Mouse (Mus musculus): Measurements from ENCODE around the gene Gm49342.
"Not testable (repeated sequence)": the region's sequence is repeated elsewhere in the genome, so short reads cannot be mapped to it uniquely, and the experiment has no call there.

The Gm49342 gene

DNA sequence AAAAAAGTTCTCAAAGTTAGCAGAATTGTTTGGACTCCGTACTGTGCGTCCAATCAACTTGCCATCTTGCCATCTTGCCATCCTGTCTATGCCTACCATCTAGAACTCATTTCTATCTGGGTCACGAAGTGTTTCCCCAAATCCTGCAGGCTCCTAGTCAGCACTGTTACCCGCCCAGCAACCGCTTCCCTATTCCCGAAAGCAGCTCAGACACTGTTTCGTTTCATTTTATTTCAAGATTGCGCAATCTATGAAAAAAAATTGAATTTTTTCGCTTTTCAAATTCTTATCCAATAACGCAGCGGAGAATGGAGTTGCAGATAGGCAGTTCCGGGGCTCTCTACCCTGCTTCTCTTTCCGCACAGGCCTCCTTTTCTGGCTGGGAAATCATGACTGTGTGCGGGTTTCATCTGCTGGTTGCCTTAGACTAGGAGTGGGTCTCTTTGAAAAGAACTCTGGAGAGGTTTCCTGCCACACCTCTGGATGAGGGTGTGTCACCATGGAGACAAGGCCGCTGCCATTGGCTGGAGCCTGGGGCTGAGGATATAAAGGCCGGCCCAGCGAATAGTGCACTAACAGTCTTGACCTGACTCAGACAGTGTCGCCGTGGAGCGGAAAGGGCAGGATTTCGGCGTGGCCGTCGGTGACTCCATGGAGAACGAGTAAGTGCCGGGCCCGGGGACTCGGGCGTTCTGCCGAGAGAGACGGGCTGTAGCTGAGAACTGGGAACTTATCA is at the start of gene Gm49342:
TSS of gene Gm49342 (plus strand) at position 586 of the 736 bp plus-strand sequence.
- in situ Hi-C loops (cut with MboI, MseI) = no loop called here

DNA sequence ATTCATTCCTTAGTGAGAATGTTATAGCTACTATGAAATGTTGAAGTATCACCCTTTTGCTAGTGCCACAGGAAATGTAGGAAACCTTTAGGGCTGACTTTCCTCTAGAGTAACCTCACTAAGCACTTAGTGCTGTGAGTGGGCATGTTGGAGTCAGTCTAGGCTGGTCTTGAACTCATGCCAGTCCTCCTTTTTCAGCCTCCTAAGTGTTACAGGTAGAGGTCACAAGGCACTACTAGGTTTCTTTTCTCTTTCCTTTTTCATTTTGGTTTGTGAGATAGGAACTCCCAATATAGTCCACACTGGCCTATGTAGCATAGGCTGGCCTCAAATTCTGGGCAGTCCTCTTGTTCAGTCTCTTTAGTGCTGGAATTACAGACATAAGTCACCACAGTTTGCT is 48.9 kb upstream of the Gm49342 start:
- in situ Hi-C loops (cut with MboI, MseI) = no loop called here

DNA sequence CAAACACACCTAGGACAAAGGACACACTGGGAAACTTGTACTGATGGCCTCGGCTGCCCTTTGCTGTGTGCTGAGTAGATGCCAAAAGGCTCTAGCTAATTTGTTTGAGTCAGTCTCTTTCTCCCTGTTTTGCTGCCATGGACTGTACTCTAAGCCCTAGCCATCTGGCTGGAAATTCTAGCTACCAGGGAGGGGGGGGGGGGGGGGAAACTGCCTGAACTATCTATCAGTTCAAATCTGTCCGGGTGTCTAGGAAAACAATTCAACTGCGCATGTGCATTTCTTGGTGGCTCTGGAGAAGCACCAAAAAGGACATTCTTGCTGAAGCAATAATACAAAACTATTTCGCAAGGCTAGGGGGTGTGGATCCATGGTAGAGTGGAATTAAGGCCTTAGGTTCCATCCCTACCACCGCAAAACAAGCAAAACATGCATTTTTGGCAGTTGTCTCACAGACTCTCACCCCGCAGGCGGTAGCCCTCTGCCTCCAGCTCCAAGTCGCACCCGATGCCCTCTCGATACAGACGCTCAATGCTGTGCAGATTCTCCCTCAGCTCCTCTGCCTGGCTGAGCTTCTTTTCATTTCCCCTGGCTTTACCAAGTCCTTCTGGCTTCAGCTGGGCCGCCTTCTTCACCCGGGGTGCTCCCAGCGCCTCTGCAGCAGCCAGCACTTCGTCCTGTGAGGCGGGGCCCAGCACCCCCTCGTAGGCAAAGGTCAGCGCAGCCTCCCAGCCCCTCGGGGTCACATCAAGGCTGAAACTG is 48.2 kb upstream of the Gm49342 start:
- in situ Hi-C loops (cut with MboI, MseI) = no loop called here

DNA sequence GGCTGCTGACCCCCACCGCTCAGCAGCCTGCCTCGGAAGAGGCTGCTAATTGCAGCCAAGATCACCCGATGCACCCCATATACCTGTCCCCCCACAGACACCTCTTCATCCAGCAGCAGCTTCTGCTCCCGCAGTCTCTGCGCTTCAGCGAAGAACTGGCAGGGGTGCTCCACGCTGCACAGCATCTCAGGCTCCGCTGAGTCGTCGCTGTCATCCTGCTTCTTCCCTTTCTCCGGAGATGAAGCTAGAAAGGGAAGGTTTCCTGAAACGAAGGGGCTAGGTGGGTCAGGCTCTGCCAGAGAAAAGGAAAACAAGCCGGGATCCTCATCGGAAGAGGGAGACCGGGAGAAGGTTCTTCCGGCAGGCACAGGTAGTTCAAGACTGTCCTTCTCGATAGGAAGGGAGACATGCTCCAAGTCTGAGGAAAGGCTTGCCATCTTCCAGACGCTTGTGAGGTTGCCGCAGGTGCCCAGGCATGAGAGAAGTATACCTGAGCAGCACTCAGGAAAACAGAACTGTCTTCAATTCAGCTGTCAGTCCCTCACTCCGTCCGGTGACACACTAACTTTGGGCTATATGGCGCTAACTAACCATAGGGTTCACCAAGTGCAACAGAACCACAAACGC is 47.5 kb upstream of the Gm49342 start:
- in situ Hi-C loops (cut with MboI, MseI) = no loop called here

DNA sequence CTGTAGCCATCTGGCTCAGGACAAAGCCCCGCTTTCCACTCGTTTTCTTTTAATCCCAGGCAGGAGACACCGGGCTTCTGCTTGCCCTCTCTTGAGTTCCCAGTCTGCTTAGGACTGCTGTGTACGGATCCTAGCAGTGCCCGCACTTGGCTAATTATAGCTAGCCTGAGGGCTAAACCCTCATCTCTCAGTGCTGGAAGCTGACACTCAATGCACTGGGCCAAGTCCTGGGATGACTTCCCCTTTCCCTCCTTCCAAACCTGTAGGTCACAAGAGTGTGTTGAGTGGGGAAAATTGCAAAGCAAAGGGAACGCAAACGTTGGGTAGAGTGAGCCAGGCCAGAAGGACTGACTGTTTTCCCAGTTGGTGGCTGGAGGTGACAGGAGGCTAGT is 46.9 kb upstream of the Gm49342 start, which contains the start of gene Klhl33:
TSS of gene Klhl33 (minus strand) at position 134 of the 392 bp plus-strand sequence.
- in situ Hi-C loops (cut with MboI, MseI) = no loop called here

DNA sequence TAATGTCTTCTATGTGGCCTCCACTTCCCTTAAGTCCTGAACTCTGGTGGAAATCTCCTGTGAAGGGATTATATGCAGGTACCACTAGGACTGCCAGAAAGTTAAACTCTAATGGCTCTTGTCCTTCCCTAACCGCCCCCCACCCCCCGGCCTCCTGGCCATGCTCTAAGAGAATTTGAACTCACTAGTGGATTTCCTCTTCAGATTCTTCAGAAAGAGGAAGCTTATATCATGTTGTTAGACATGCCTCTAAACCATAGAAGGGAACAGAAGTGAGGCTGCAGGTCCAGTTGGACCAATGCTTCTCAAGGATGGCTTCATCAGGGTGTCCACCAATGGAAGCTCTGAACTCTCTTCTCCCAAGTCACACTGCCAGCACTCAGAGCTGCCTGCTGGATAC is 46.3 kb upstream of the Gm49342 start:
- in situ Hi-C loops (cut with MboI, MseI) = not testable (repeated sequence)

DNA sequence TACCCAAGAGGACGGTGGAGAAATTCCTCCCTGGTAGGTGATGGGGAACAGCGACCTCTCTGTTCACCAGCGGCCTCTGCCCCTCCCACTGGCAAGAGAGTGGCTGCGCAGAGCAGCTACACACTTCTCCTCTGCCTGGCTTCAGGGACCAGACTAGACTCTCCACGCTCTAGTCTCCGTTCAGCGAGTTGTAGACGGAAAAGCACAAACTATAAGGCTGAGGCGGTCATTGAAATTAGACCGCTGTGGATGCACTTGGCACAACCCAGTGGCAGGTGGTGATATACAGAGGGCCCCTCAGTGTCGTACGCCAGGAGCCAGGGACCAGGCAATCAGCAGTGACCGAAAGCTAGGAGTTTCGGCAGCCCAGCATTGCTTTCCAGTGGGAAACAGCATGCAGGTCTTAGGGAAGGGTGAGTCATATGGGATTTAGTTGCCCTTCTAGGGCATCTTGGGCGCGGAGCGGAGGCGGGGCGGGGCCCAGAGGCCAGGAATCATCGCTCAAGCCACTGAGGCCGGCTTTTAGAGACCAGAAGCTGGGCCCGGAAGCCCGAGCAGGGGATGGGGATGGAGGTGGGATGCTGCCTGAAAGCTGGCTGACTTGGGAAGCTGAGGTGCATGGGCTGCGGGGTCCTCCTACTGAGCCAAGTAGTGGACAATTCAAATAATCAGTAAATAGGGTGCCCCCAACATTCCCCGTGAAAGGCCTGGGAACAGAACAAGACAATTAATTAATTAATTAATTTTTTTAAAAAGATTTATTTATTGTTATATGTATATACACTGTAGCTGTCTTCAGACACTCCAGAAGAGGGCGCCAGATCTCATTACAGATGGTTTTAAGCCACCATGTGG is 40.1 kb upstream of the Gm49342 start:
- in situ Hi-C loops (cut with MboI, MseI) = no loop called here

DNA sequence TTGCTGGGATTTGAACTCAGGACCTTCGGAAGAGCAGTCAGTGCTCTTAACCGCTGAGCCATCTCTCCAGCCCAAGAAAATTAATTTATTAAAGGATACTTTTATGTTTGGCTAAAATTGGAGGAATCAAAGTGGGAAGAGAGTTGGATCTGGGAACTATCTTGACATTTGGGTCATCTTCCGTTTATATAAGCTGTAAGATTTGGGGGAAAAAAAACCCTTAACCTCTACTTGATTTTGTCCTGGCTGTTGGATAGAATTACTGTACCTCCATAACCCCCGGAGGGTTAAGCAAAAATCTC is 39.5 kb upstream of the Gm49342 start:
- in situ Hi-C loops (cut with MboI, MseI) = no loop called here

DNA sequence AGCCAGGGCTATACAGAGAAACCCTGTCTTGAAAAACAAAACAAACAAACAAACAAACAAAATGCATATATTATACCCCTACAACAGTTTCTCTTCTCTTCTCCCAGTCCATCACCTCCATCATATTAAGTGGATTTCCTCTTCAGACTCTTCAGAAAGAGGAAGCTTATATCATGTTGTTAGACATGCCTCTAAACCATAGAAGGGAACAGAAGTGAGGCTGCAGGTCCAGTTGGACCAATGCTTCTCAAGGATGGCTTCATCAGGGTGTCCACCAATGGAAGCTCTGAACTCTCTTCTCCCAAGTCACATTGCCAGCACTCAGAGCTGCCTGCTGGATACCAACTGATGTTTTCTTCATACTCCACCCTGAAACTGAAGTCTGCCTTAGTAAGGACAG is 39.0 kb upstream of the Gm49342 start:
- in situ Hi-C loops (cut with MboI, MseI) = not testable (repeated sequence)

DNA sequence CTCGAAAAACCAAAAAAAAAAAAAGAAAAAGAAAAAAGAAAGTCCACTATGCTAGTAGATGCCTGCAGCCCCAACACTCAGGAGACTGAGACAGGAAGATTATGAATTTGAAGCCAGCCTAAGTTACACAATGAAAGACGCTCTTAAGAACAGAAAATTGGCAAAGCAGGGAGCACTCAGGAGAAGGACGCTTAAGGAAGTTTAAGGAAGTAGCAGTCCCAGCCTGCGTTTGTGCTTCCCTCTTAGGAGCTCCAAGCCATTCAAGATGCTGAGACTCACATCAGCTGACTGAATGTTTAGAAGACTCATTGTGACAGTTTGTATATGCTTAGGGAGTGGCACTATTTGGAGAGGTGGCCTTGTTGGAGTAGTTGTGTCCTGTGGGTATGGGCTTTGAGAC is 36.2 kb upstream of the Gm49342 start:
- in situ Hi-C loops (cut with MboI, MseI) = no loop called here

DNA sequence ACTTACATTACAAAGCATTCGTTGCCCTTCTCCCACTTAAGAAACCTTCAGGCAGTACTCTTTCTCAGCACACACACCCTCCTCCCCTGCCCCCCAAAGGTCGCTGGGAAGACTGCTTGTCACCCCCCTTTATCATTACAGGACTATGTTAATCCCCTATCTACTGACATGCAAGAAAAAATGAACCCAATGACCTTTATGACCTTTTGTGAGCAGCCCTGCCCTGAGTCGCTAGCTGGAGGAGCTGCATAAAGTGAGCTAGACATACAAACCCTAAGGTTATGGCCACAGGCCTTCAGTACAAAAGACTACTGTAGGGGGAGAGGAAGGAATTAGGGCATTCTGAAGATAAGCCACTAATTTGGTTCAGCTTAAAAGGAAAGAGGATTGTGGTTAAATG is 33.0 kb upstream of the Gm49342 start:
- in situ Hi-C loops (cut with MboI, MseI) = no loop called here

DNA sequence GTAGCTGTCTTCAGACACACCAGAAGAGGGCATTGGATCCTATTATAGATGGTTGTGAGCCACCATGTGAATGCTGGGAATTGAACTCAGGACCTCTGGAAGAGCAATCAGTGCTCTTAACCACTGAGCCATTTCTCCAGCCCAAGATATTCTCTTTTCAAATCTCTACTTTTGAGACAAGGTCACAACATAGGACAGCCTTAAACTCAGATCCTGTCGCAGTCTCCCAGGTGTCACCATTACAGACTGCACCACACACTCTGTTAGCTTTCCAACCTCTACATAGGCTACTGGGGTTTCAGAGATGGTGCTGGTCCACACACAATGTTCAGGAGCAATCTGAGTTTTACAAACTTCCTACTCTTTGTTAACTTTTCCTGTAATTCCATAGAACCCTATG is 20.9 kb upstream of the Gm49342 start:
- in situ Hi-C loops (cut with MboI, MseI) = loop anchor here (5.0 kb wide), 2 partner anchors 56 to 116 kb away; partner anchors contain the start of genes Ccnb1ip1 and Parp2

DNA sequence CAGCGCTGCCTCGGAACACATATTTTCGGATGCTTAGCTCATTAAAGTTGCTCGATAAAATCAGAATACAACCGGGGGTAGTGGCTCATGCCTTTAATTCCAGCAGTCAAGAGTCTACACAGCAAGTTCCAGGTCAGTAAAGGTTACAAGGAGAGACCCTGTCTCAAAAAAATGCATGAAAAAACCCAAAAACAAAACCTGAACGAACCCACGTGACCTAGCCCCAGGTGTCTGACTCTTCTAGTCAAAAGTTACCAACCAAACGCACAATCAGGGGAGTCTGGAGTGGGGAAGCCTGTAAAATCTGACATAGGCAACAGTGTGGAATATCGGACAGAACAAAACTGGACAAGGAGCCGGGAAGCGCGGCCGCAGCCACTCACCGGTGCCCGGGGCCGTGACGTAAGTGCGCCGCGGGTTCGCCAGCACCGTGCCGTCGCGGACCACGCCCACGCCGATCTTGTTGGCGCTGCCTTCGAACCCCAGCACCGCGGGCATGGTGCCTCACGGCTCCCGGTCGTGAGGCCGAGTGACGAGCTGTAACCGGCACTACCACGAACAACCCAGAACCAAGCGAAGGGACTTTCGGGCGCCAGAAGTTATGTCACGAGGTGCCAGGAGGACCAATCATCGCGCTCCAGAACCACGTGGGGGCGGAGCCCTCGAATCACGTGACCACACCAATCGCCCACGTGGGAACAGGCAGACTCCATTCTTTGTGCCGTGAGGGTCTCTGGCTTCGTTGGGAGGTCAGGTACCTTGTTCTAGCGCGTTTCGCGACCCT is 19.8 kb upstream of the Gm49342 start, which contains the start of the genes Osgep and Apex1:
TSS of gene Osgep (minus strand) at position 613 of the 784 bp plus-strand sequence.
TSS of gene Apex1 (plus strand) at position 688 of the 784 bp plus-strand sequence.
- in situ Hi-C loops (cut with MboI, MseI) = loop anchor here (5.0 kb wide), 3 partner anchors 57 to 143 kb away; partner anchors contain the start of genes Ccnb1ip1 and Parp2

DNA sequence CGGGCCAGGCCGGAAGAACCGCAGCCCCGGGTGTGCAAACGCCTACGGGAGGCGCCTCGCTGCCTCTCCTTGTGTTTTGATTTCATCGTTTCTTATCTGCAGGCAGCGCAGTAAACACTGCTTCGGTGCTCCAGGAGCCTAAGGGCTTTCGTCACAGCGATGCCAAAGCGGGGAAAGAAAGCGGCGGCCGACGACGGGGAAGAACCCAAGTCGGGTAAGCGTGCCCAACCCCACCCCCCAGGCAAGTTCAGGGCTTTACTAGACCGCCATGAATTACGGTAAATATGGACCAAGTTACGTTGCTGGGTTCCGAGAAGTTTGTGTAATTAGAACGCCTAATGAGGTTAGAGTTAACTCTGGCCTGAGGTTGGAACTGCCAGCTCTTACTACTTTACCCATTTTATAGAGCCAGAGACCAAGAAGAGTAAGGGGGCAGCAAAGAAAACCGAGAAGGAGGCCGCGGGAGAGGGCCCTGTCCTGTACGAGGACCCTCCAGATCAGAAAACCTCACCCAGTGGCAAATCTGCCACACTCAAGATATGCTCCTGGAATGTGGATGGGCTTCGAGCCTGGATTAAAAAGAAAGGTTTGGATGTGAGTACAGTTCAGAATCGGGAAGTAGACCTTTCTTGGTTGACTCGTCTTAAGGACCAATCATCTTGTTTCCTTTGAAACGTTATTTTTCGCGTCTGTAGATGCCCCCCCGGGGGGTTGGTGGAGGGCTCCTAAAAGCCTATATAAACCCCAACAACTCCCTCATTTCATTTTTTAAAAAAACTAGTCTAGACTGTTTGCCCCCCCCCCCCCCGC is 19.0 kb upstream of the Gm49342 start:
- in situ Hi-C loops (cut with MboI, MseI) = loop anchor here (5.0 kb wide), 1 partner anchor 142 kb away; no protein-coding TSS in a partner anchor

DNA sequence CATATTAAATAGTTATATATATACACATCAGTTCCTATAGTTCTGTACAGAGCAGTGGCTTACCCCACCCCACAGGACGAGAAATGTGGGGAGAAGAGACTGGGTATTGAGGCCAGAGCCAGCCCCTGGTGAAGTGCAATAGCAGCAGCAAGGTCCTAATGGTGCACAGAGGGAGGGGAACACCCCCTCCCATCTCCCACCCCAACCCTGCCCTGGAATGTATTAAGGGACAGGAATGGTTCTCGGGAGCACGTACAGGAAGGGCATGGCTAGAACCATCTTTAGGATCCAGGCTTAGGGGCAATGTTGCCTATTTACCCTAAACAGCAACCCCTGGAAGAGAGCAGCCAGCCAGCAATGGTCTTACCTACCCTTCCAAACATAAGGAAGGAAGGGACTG is 17.0 kb upstream of the Gm49342 start:
- in situ Hi-C loops (cut with MboI, MseI) = loop anchor here (5.0 kb wide), 1 partner anchor 140 kb away; no protein-coding TSS in a partner anchor

DNA sequence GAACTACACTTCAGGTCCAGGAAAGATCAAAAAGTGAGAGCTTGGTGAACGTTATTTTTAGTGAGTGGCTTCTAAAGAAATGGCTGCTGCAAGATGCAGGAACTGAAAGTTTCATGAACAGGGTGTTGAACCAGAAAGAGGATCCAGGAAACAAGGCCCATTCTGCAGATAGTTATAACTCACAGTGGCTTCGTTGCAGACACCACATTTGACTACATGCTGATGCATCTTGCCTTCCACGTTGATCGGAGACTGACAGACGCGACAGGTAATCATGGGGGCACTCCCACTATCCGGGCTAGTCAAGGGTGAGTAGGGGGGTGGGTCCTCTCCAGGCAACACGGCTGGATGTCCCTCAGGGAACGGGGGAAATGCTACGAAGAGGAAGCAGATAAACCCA is 14.4 kb upstream of the Gm49342 start:
- in situ Hi-C loops (cut with MboI, MseI) = loop anchor here (5.0 kb wide), 1 partner anchor 137 kb away; no protein-coding TSS in a partner anchor

DNA sequence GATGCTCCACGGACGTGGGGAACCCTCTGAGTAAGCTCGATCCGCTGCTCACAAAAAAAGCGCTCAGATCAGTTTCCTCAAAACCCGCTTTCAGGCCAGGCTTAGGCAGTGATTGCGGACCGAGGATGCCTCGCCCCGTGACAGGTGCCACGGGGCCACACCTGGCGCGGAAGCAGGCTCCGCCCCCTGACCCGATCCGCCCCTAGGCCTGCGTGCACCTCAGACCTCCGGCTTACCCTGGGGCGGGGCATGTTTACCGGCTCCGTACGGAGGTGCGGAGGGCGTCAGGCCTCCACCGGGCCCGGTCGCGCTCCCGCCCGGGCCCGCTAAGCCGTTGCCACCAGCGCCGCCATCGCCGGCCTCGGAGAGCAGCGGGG is 14.0 kb upstream of the Gm49342 start:
- in situ Hi-C loops (cut with MboI, MseI) = no loop called here

DNA sequence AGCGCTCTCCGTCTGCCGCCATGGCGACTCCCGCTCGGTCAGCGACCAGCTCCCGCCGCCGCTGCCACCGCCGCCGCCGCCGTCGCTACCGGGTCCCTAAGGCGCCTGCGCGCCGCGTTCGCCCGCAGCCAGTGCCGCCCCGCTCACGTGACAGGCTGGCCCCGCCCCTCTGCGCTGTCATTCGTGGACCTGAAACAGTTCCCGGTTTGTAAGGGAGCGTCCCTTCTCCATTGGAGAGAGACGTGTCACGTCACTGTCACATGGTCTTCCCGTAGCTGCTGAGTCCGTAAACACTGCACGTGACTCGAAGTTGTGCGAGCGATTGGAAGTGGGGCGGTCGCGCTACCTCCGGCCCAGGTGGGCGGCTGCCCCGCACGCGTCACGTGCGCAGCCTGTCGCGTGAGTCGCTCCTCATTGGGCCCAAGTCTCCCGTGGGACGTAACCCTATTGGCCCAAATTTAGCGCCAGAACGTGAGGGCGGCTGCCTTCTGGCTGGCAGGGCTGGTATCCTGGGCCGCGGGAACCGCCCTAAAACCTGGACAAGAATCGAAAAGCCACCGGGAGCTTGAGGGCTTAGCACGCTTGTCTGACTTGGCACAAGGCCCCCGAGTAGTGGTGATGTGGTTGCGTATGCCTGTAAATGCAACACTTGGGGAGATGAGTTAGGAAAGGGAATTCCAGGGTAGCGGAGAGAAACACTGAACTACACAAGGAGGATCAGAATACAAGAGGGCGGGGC is 13.4 kb upstream of the Gm49342 start, which contains the start of the genes Pip4p1 and Pnp:
TSS of gene Pip4p1 (minus strand) at position 103 of the 739 bp plus-strand sequence.
TSS of gene Pnp (plus strand) at position 329 of the 739 bp plus-strand sequence.
- in situ Hi-C loops (cut with MboI, MseI) = no loop called here
